In the genomic region with DNA sequence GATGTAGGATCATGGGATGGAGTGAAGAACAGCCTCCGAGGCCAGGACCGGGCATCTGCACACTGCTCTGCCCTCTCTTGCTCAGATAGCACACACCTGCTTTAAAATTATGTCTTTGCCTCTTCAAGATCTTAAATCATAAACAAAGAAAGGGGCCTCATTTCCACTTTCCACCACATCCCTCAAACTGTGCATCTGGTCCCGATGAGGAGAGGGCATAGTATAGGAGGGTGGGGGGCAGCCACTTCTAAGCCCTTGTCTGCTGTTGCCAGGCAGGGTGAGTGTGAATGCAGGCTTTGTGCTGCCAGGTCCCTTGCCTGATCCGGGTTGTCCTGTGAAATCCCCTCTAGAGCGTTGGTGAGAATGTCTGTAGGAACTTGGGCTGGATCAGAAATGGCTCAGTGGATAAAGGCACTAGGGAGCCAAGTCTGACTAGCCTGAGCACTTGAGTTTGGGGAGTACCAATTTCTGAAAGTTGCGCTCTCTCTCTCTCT, we compare ENCODE assay signal across 15 mouse cellular contexts. TPM values are rescaled to one million over a fixed set of nuclear protein-coding genes. Genes with fewer than 3 reads are reported as not detected.
DNase-seq lines count a peak whose midpoint lies in the region; ATAC-seq lines count a peak whose summit lies in the region.
"Had no signal": no experiment of that assay in that cellular context is flagged by ENCODE, and none has a peak within 500 bp of the region (broad histone marks: within the 10 kb centered on the region; RNA-seq: fewer than 3 reads in every experiment).

No protein-coding gene starts in this region.

- H3K27ac ChIP-seq in embryonic facial prominence, embryonic 10.5 days (replicated peaks): peak overlapping the region; percentile 54
- peak overlapping the region; percentile 63 for H3K27ac ChIP-seq in forebrain, embryonic 11.5 days (ENCODE audit: low read depth, low read length)
- peak overlapping the region; percentile 49 for H3K27ac ChIP-seq in hindbrain, embryonic 15.5 days (replicated peaks)
- H3K27ac ChIP-seq in midbrain, embryonic 15.5 days: no peak overlapping the region
- H3K27ac ChIP-seq: limb, embryonic 15.5 days; stomach, postnatal 0 days had no signal

- 45% methylated on average over 6 of the region's 6 CpGs for WGBS in embryonic facial prominence, embryonic 10.5 days
- WGBS in forebrain, embryonic 11.5 days: 36% methylated on average over 6 of the region's 6 CpGs
- 25% methylated on average over 6 of the region's 6 CpGs for WGBS in hindbrain, embryonic 15.5 days
- 26% methylated on average over 6 of the region's 6 CpGs for WGBS in midbrain, embryonic 15.5 days

- peak overlapping the region; percentile 32; the same call in 1 of the 2 replicates for H3K4me3 ChIP-seq in embryonic facial prominence, embryonic 10.5 days
- H3K4me3 ChIP-seq in forebrain, embryonic 11.5 days (ENCODE audit: low read depth, low read length): no peak overlapping the region
- no peak overlapping the region for H3K4me3 ChIP-seq in hindbrain, embryonic 15.5 days
- no peak overlapping the region for H3K4me3 ChIP-seq in midbrain, embryonic 15.5 days
- H3K4me3 ChIP-seq: heart, embryonic 15.5 days; limb, embryonic 15.5 days had no signal

- peak overlapping the region; percentile 26; the same call in 1 of the 2 replicates for H3K4me2 ChIP-seq in forebrain, embryonic 11.5 days (ENCODE audit: low read depth, low read length, severe bottlenecking)
- peak overlapping the region; percentile 73 for H3K4me2 ChIP-seq in hindbrain, embryonic 15.5 days
- peak overlapping the region; percentile 87 for H3K4me2 ChIP-seq in midbrain, embryonic 15.5 days
- H3K4me2 ChIP-seq: heart, embryonic 15.5 days; limb, embryonic 15.5 days had no signal

- peaks cover 87% of the 10 kb centered on the region for H3K4me1 ChIP-seq in embryonic facial prominence, embryonic 10.5 days
- peaks cover 32% of the 10 kb centered on the region for H3K4me1 ChIP-seq in forebrain, embryonic 11.5 days (replicated peaks; ENCODE audit: control insufficient read depth, insufficient read depth, low read length)
- peaks cover 61% of the 10 kb centered on the region for H3K4me1 ChIP-seq in hindbrain, embryonic 15.5 days (replicated peaks)
- H3K4me1 ChIP-seq in midbrain, embryonic 15.5 days: peaks cover 63% of the 10 kb centered on the region

- ATAC-seq in forebrain, embryonic 11.5 days (replicated peaks; ENCODE audit: low FRiP score): no peak
- no peak for ATAC-seq in hindbrain, embryonic 15.5 days (ENCODE audit: low FRiP score, low read depth)
- no peak for ATAC-seq in midbrain, embryonic 15.5 days (replicated peaks)
- no peak for ATAC-seq in activated CD4-positive, CD25-positive, alpha-beta regulatory T cell, adult 4 months
- ATAC-seq: intestine, embryonic 16.5 days had no signal

- peak overlapping the region; percentile 27; the same call in 1 of the 2 replicates for H3K9ac ChIP-seq in forebrain, embryonic 11.5 days (ENCODE audit: low read length)
- no peak overlapping the region for H3K9ac ChIP-seq in hindbrain, embryonic 15.5 days
- peak overlapping the region; percentile 15; the same call in 1 of the 2 replicates for H3K9ac ChIP-seq in midbrain, embryonic 15.5 days
- H3K9ac ChIP-seq: heart, embryonic 15.5 days; limb, embryonic 15.5 days had no signal

- H3K9me3 ChIP-seq in embryonic facial prominence, embryonic 10.5 days: no peaks in the 10 kb centered on the region
- H3K9me3 ChIP-seq in forebrain, embryonic 11.5 days (ENCODE audit: control insufficient read depth, low read length): no peaks in the 10 kb centered on the region
- no peaks in the 10 kb centered on the region for H3K9me3 ChIP-seq in hindbrain, embryonic 15.5 days
- H3K9me3 ChIP-seq in midbrain, embryonic 15.5 days: no peaks in the 10 kb centered on the region
- H3K9me3 ChIP-seq: heart, embryonic 15.5 days; limb, embryonic 15.5 days had no signal

- no peak for DNase-seq in embryonic facial prominence, embryonic 10.5 days (ENCODE audit: low spot score)
- DNase-seq in forebrain, embryonic 11.5 days (ENCODE audit: low spot score): no peak
- DNase-seq in kidney, adult 18-20 months: no peak
- DNase-seq in layer of hippocampus, adult 11-12 months (ENCODE audit: low spot score): no peak
- DNase-seq: gastrocnemius, postnatal 36 days; layer of hippocampus, adult 9-11 months; lung, postnatal 4 days; right cerebral cortex, postnatal 4 days had no signal

- H3K27me3 ChIP-seq in embryonic facial prominence, embryonic 10.5 days (replicated peaks; ENCODE audit: low read depth, poor library complexity, severe bottlenecking): peaks cover 9% of the 10 kb centered on the region
- peaks cover 3% of the 10 kb centered on the region; the same call in 1 of the 2 replicates for H3K27me3 ChIP-seq in forebrain, embryonic 11.5 days (ENCODE audit: control insufficient read depth, insufficient read depth, low read length)
- H3K27me3 ChIP-seq in hindbrain, embryonic 15.5 days: no peaks in the 10 kb centered on the region
- no peaks in the 10 kb centered on the region for H3K27me3 ChIP-seq in midbrain, embryonic 15.5 days (replicated peaks)
- H3K27me3 ChIP-seq: heart, embryonic 15.5 days; limb, embryonic 15.5 days had no signal

- H3K36me3 ChIP-seq in embryonic facial prominence, embryonic 10.5 days (replicated peaks): peaks cover 13% of the 10 kb centered on the region
- no peaks in the 10 kb centered on the region for H3K36me3 ChIP-seq in forebrain, embryonic 11.5 days (ENCODE audit: control insufficient read depth, insufficient read depth, low read length)
- no peaks in the 10 kb centered on the region for H3K36me3 ChIP-seq in hindbrain, embryonic 15.5 days
- no peaks in the 10 kb centered on the region for H3K36me3 ChIP-seq in midbrain, embryonic 15.5 days (replicated peaks)
- H3K36me3 ChIP-seq: heart, embryonic 15.5 days; limb, embryonic 15.5 days had no signal

RNA-seq across cellular contexts. Expression of a gene that starts 3.6 kb away (rescaled TPM):
- polyA plus RNA-seq in embryonic facial prominence, embryonic 10.5 days (2016; fragmentation: Nextera tagmentation; extraction: Ambion mirVana): 12.2 and 12.4 TPM in 2 replicates
- 16.2 and 17.3 TPM in 2 replicates for polyA plus RNA-seq in forebrain, embryonic 11.5 days (2014; fragmentation: Nextera tagmentation; extraction: Ambion mirVana)
- polyA plus RNA-seq in hindbrain, embryonic 15.5 days (2015; fragmentation: Nextera tagmentation; extraction: Ambion mirVana): 24.5 and 27.4 TPM in 2 replicates
- 22.3 and 25.3 TPM in 2 replicates for polyA plus RNA-seq in midbrain, embryonic 15.5 days (2015; fragmentation: Nextera tagmentation; extraction: Ambion mirVana)
- polyA plus RNA-seq in activated CD4-positive, CD25-positive, alpha-beta regulatory T cell, adult 4 months (2017; shearing (Covaris generic)): 10 to 100 TPM; 11.8 to 17.2 TPM

Comparison
In these comparisons a context has a peak if more than half of its experiments do, and no peak if none do; other contexts are left out.
1. H3K4me2 ChIP-seq: peak in every context shown above with its lines; median percentile 87 in midbrain, embryonic 15.5 days; 73 in hindbrain, embryonic 15.5 days; 26 in forebrain, embryonic 11.5 days.